Mouse (Mus musculus) adipocyte (in vitro differentiated cells): ENCODE measurements at regions not wholly inside any gene's neighbourhood (a gene's known extent, or its start where the extent isn't known, plus 50 kb on each side); places are given as distances from the start of the nearest gene placed in this dataset.
A peak's percentile ranks its signal among the peaks of the same experiment; 100 is the strongest.

ENCODE experiments used
- DNase-seq: peaks from one replicate; pipeline ENCODE4 v3.0.0-alpha.2; 2016; ENCODE audit warnings: low spot score

DNA sequence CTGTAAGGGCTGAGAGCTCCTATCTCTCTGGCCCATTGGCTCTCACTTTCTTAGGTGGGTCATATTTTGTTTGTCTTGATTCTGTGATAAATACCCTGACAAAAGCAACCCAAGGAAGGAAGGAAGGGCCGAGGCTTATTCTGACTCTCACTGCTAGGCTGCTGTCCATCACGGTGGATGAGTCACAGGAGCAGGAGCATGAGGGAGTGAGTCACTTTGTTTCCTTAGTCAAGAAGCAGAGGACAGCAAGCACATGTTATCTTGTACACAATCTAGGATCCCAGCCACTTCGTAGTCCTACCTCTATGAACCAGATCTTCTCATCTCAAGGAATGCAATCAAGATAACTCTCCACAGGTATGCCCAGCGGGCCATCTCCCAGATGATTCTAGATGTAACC lies 69.9 kb downstream of the Atp6v1g3 start:
- DNase-seq = peak; percentile 42

DNA sequence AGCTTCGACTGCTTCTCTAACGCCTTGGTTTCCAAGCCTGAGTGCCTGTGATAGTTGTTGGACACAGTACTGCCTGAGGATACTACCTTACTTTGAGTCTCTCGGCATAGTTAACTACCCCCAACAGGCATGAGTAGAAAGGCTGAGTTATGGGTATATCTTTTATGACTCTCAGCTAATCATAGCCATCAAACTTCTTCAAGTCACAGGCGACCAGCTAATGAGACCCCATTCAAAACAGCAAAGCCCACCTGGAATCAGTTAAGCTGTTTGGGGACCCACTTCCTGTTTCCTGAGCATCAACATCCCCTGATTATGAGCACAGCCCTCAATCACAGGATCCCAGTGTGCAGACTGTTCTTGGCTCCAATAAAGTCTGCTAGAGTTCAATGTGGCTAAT lies 71.4 kb downstream of the Atp6v1g3 start:
- no peak for DNase-seq

DNA sequence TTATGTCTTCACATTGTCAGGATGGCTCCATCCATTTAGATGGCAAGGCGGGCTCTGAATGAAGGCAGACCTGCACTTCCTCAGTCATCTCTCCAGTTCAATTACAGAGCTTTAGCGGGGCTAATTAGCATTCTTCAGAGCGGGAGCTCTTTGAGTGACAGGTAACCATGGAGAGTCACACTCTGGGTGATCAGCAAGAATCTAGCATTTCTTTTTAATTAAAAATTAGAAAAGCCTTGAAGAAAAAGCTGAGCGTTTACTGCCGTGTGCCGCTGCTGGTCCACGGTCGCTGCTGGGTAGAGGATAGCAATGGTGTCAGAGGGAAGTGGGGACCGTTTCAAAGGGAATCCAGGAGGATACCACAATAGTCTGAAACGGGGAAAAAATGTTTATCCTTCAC lies 72.5 kb downstream of the Atp6v1g3 start:
- no peak for DNase-seq

DNA sequence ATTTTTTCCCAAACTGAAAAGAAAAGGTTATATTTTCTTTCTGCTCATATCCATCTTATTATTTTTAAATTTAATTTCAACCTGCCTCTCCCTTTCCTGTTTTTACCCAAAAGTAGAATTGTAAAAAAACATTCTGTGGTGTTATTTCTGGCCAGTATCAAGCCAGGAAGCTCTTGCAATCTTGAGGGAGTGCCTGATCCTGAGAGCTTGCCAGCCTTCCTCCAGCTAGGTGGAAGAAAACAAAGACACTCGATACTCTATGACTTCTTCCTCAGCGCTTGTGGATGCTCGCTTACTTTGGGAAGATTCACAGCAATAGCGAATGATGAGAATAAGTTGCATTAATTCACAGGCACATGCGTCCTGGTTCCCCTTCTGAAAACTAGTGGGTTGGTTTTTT lies 73.4 kb downstream of the Atp6v1g3 start:
- no peak for DNase-seq

- peak; percentile 69 for DNase-seq
Measured at GRCm38 (mm10) chr1:138348447-138348846, 74.9 kb downstream of the Atp6v1g3 start.

DNA sequence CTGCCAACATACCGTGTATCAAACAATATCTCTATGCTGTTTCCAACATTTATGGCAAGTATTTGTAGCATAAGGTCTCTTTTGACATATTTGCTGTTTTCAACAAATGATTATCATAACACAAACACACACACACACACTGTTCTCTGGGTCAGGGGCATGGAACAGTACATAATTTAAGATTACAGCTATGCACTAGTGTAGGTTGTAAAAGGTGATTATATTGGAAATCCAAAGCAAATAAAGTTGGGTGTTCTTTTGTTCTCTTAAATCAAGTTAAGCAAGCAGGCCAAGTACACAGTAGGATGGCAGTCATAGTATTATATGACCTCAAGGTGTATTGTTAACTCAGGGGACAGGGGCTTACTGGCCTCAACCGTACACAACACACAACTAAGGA lies 75.6 kb downstream of the Atp6v1g3 start:
- DNase-seq = no peak

DNA sequence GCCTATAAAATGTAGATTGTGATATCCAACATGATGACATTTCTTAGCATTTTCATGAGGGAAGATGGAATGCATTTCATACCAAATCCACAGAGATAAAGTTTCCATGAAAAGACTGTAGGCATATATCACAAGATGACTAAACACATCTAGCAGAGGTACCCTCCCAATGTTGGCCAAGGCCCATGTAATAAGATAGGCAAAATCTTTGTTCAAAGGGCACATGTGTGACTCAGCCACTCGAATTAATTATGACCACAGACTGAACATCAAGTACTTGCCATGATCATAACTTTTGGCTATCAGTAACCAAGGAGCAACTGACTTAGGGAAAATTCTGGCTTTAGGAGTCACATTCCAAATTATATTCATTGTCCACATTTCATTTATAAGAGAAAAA lies 82.9 kb downstream of the Atp6v1g3 start:
- no peak for DNase-seq

GRCm38 (mm10) chr1:138362684-138363472 lies 89.3 kb downstream of the Atp6v1g3 start:
- DNase-seq = no peak

- DNase-seq = peak; percentile 41
Measured at GRCm38 (mm10) chr1:138369953-138370482, 96.5 kb downstream of the Atp6v1g3 start.

- DNase-seq = no peak
Measured at GRCm38 (mm10) chr1:138371474-138371873, 97.9 kb downstream of the Atp6v1g3 start.

DNA sequence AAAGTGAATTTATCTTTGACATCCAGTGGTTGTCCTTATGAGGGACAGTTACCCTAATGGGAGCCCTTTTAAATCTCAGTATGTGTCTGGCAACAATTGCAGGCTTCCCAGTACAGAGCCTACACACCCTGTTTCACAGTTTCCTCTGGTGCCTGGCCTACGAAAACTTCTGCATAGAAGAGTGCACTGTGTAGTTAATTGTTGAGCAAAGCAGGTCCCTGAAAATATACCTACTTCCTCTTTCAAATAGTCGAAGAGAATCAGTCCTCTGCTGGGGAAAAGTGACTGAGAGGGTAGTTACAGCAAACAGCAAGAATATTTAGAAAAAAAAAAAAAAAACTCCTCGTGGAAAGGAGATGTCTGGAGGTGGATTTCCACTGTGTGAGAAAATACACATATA lies 110.6 kb downstream of the Atp6v1g3 start:
- DNase-seq = no peak

GRCm38 (mm10) chr1:138385156-138385841 lies 111.8 kb downstream of the Atp6v1g3 start:
- no peak for DNase-seq

DNA sequence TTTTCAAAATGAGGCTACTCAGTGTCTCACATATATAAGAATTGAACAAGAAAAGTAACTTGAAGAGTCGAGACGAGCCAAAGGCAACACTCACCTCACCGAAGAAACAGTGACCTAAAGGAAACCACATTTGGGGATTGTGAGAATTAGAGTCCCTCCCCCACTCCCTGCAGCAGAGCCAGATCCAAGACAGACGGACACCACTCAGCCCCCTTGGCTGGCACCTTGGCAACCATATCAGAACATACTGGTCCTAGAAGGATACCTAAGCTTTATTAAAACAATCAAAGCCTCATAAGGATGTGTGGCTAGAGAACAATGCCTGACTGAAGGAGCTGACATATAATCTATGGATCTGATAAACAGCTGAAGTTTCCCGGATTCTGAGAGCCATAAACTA lies 112.5 kb downstream of the Atp6v1g3 start:
- DNase-seq = no peak

DNA sequence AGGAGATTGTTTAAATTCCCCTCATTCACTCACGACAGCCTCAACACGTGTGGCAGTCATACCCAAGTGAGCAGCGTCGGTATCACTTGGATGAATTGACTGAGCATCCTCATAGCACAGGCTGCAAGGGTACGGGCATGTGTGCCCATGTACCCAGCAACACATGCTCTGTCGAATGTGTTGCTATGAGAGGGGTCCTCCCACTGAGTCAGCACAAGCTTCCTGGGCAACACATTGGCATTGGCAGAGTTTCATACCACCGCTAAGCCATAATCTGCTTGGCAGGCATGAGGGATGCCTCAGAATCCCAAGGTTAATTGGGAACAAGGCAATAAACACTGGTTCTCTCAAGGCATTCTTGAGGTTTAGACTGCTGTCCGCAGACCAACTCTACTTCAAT lies 115.1 kb downstream of the Atp6v1g3 start:
- DNase-seq = no peak

GRCm38 (mm10) chr1:138389676-138390075 lies 116.1 kb downstream of the Atp6v1g3 start:
- DNase-seq = no peak

DNA sequence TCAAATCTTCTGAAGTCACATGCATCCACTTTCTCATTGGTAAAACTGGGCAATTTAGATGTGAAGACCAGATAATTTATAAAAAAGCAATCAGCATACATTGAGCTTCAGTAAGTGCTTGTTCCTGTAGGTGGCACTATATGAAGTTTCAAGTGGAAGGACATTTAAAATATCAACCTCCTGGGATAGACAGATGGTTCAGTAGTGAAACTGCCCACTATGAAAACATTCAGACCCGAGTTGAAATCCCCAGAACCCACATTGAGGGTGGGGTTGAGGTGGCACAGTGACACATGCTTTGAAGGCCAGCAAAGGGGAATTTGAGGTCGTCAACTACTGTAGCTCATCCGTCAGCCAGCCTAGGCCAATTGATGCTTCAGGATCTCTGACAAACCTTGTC lies 145.1 kb downstream of the Atp6v1g3 start:
- no peak for DNase-seq

DNA sequence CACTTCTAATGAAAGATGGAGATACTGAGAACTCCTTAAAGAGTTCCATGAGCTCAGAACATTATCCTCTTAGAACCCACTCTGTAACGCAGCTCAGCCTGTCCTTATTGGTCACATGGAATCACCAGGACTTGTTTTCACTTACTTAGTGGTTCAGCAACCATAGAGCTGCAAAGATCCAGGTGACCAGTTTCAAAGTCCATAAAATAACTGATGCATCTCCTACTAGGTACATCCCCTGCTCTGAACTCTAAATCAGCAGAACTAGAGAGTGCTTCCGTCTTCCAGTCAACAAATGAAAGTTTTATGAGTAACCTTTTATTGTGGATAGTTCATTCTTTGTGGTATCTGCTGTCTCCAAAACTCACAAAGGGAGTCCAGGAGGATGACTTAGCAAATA lies 153.9 kb downstream of the Atp6v1g3 start:
- no peak for DNase-seq
